Mouse (Mus musculus) adrenal gland, postnatal 25 days (tissue): ENCODE measurements around the gene Ets2. TPM values are rescaled to one million over a fixed set of nuclear protein-coding genes. Genes with fewer than 3 reads are reported as not detected.
"Not testable (repeated sequence)": the region's sequence is repeated elsewhere in the genome, so short reads cannot be mapped to it uniquely, and the experiment has no call there.

Experiments
- DNase-seq: peaks from one replicate; pipeline ENCODE4 v3.0.0; 2021; ENCODE audit warnings: mixed read lengths
- total RNA-seq: library from RNA; stranded (reverse); gene quantifications from 2 replicates; pipeline ENCODE4 v1.2.3, GENCODE M21; 2021

Ets2 gene
- total RNA-seq, 1 experiment from 2014 or later: 52.2 TPM

DNA sequence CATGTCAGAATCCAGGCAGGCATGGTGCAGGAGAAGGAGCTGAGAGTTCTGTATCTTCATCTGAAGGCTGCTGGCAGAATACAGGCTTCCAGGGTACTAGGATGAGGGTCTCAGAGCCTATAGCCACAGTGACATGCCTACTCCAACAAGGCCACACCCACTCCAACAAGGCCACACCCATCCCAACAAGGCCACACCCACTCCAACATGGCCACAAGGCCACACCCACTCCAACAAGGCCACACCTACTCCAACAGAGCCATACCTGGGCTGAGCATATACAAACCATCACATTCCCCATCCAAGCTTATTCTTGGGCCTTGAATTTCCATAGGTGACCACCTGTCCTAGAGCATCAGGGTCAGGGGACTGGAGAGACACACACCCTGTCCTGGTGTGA is 34.2 kb downstream of the Ets2 start:
- no peak for DNase-seq

DNA sequence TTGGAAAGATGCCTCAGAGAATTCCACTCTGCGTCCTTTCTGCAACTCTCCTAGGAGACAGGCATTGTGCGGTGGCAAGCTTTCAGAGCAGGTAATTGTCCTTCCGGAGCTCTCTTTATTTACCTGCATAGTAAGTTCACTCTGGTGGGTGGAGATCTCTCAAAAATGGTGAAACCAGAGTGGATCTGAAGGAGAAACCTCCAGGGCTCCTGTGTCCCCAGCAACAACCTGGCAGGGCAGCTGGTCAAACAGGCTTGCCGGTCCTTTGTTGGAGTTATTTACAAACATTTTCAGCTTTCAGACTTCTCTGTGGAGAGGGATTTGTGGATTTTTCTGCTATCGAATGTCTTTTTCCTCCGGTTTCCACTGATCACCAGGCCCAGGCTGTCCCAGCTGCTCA is 34.6 kb downstream of the Ets2 start:
- DNase-seq: no peak

DNA sequence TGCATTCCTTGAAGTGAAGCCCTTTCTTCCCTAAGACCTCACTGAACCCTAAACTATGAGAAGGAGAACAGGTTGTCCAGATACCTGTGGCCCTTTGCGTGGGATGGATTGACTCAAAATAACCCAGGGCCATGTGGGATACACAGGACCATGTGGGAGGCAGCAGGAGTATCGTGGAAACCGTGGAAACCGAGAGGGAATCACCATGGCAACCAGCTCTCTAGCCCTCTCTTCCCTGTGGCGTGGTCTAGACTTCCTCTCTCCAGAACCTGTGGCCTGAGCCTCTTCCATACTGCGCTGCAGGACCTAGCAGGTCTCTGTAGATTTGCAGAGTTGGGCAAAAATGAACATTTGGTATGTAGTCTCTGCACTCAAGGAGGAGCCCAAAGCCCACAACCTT is 37.6 kb downstream of the Ets2 start:
- DNase-seq: no peak

DNA sequence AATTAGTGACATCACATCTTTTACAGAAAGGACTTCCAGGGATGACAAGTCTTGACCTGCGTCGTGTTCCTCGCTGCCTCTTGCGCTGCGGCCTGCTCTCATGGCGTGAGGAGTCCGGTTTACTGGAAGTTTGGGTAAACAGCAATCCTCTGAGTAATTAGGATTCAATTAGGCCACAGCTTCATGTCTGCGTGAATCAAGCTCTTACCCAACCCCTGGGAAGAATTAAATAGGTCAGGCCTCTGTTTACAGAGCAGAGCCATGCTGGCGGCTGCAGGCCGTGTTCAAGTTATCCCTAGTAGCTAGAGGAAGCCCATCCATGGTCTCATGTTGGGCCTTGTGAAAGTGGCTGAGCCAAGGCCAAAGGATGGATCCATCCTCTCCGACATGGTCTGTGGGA is 39.5 kb downstream of the Ets2 start:
- no peak for DNase-seq

GRCm38 (mm10) chr16:95741915-95742739 is 40.3 kb downstream of the Ets2 start:
- no peak for DNase-seq

DNA sequence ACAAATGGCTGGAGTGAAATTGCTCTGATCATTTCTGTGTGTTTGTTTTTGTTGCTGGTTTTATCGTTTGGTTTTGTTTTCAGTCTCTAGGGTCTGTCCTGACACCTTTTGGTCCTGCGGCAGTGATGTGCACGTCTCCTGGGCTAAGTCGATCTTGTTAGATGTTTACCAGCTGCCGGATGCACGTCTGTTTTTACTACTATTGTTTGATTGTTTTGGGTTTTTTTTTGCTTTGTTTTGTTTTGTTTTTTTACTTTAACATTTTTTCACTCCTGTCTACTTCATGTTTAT is 40.8 kb downstream of the Ets2 start:
- no peak for DNase-seq

GRCm38 (mm10) chr16:95743104-95743503 is 41.2 kb downstream of the Ets2 start:
- DNase-seq: no peak

- DNase-seq: no peak
Observed at GRCm38 (mm10) chr16:95744771-95745170, 42.9 kb downstream of the Ets2 start.

GRCm38 (mm10) chr16:95745685-95746084 is 43.8 kb downstream of the Ets2 start:
- no peak for DNase-seq

DNA sequence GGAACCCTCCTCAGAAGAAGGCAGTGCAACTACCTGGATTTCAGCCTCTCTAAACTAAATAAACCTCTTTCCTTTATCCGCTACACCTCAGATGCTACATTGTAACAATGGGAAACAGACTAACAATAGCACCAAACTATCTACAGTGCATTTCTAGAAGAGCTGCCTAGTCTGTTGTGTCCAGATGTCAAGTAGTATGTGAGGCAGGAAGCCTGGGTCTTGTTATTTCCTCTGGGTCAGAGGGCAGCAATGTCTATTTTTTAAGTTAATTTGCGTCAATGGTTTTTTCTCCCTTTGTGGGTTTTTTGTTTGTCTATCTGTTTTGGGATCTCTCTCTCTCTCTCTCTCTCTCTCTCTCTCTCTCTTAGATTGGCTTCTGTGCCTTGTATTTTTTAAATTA is 44.7 kb downstream of the Ets2 start:
- DNase-seq: no peak

DNA sequence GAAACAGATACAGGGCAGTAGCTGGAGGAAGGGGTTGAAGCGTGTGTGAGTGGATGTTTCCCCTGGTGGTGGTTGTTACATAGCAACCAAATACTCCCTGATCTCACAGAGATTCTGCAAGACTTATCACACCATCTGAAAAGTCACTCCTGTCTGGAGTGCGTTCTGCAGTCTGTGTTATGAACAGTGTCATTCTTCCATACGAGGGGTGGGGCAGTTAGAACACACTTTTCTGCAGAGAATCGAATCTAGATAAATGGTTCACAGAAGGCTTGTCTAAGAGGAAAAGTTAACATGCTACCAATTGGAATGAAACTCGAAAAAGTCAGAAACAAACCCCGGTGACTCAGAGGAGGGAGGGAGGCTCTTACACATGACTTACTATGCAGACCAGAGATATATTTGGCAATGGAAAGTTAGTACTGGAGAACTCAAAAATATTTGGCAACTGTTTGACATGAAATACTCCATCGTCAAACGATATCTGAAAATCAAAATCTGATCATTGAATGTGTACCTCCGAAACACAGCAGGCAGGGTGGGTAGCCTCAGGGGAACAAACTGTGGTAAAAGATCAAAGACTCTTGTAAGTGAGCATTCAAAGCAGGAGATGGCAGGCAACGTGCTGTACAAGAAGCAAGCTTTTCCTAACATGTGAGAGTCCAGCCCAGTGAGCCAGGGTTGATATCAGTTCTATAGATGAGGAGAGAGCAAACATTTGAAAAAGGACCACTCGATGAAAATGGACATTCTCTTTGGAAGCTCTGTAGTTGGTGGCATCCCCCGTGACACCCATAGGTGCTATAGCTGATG is 47.6 kb downstream of the Ets2 start:
- no peak for DNase-seq

- DNase-seq: no peak
Observed at GRCm38 (mm10) chr16:95750211-95750629, 48.3 kb downstream of the Ets2 start.

GRCm38 (mm10) chr16:95752502-95752901 is 50.6 kb downstream of the Ets2 start:
- no peak for DNase-seq

- no peak for DNase-seq
Observed at GRCm38 (mm10) chr16:95753295-95753694, 51.4 kb downstream of the Ets2 start.

- no peak for DNase-seq
Observed at GRCm38 (mm10) chr16:95759151-95759987, 57.5 kb downstream of the Ets2 start.

DNA sequence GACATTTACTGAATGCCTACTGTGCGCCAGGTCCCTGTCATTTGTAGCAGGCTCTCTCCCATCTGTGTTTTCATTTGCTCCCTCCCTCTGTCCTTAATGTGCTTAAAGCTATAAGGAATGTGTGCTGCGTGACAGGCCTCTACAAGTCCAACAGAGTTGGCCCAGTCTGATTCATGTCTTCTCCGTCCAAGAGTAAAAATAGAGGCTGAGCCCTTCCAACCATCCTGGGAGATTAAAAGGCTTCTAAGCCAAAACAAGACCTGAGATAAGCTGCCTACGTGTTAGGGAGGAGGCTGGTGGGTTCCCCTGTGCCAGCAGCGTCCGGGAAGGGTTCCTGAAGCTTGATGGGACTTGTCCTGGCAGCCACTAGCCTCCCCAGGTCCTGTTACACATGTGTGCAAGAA is 58.1 kb downstream of the Ets2 start:
- DNase-seq: no peak

DNA sequence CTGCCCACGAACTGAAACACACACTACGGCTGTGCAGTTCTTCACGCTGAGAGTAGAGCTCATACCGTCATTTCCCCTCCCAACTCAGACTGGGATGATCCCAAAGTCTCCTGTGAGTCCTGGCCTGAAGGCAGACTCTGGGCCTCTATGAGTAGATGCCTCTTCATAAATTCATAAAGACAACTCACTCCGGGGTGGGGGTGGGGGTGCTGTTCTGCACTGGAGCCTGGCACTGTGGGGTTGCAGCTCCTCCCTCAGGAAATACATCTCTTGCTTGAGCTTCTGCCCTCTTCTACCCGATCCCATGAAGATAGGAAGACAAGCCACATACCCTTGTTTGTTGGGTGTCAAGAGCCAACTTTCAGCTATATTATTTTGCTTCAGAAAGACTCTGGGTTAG is 59.9 kb downstream of the Ets2 start:
- DNase-seq: no peak

DNA sequence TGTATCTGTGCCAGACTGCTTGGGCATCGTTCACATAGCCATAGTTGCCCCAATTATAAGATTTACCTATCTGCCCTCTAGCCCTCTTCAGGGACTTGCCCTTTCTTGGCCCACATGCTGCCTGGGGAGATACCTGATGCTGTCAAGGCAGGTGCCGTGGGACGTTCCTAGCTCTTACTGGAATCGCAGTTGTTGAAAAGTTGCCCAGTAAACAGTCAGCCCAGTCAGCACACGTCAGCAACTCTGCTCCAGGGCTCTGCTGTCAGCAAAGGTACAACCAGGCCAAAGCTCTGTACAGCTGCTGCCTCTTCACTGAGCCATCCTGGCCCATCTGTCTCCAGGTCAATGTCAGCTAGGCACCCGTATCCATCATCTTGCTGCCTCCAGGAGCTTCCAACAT is 61.3 kb downstream of the Ets2 start:
- no peak for DNase-seq

- DNase-seq: not testable (repeated sequence)
Observed at GRCm38 (mm10) chr16:95764041-95764440, 62.2 kb downstream of the Ets2 start.

DNA sequence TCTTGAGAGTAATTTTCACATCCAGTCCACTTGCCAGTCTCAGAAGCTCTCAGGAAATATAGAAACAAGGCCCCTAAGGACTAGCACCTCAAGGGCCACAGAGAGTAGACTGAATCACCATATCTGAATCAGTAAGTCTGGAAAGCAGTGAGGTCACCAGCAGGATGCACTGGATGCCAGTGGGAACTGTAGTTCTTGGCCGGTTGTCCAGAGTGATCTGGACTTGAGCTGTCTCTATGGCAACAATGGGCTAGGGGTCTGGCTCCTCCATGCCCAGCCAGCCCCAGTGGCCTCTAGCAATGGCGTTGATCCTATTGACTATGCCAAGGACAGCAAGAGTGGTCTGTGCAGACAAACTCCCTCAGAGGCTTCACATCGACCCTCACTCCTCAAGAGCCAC is 64.3 kb downstream of the Ets2 start:
- DNase-seq: no peak

- DNase-seq: no peak
Observed at GRCm38 (mm10) chr16:95767246-95767645, 65.4 kb downstream of the Ets2 start.

DNA sequence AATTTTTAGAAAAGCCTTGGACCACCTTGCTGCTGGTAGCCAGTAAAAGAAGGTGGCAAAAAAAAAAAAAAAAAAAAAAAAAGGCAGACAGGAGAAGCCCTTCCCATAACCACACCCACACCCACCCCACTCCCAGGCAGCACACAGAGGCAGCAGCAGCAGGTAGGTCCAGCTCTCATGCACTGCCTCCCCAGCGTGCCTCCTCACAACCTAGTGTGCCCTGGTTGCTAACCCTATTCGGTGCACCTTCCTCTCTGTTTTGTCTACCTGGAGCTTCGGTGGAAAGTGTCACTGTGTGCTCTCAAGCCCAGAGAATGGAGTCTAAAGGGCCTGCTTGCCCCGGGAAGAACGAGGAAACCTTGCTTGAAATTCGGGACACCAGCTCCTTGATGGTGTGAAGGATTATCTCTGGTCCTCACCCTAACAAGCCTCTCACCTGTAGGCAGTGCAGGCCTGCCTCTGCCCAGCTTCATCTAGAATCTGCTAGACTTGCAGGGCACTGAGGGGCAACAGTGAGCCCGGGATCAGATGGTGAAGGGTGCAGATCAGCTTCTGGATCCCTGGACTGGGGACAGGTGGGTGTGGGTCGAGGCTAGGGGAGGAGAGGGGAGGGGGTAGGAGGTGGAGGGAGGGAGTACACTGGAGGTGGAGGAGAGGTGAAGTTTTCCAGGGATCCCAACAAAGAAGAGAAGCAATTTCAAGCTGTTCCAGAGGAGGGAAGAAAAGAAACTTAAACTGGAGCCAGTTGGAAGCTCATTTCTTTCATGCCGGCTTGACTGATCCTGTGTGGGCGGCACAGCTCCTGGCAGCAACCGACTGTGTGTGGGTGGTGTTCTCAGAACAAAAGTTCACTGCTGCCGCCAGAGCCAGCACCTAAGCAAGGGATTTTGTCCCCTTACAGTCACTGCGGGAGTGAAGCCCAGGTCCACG is 67.5 kb downstream of the Ets2 start:
- DNase-seq: peak; percentile 48
